Mouse (Mus musculus) testis, adult 2 months (tissue): ENCODE results near the gene Hnrnpab.

Experiments used
- CTCF ChIP-seq: fragments of 200-500 bp; IDR thresholded peaks from 2 replicates; pipeline ENCODE4 v1.5.1; 2012; ENCODE audit warnings: low read depth, mild to moderate bottlenecking, inconsistent platforms, low read length, moderate library complexity; ENCODE audit not compliant: control insufficient read depth, insufficient read depth, insufficient replicate concordance
- POLR2A ChIP-seq: fragments of 200-500 bp; IDR thresholded peaks from 2 replicates; pipeline ENCODE4 v1.6.1; 2012; ENCODE audit warnings: low read depth, mild to moderate bottlenecking, inconsistent platforms, low read length, moderate library complexity; ENCODE audit not compliant: control insufficient read depth

DNA sequence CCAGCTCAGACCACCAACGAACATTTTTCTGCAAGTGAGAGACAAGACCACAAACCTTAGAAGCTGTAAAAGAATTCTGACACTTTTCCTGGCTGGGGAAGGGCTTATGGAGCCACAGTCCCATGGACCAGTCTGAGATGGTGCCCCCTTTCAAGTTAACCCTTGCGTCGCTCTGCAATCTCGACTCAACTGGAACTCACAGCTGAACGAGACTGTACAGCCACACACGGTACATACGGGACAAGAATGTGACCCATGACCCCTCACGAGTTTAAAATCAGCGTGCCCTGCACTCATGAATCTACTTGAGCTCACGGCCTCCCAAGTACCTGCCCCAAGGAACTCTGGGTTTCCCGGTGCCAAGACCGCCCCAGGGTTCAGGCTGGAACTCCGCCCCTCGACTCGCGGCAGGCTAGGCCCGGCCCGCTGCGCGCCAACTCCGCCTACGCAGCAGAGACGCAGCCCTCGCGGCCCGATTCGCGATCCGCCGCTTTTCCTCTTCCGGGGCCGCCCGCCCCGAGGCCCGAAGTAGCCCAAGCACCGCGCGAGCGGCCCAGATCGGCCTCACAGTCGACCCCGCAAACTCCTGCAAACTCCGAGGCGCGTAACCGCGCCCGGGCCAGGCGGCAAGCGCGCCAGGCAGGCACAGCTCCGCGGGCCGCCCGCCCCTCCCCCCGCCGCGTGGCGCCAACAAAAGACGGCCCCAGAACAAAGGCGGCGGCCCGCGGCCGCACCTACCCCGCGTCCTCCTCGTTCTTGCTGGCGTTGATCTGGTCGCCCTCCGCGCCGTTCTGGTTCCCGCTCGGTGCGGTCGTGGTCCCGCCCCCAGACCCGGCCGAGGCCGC lies 823 bp downstream of the Hnrnpab start:
- no peak for TF ChIP-seq CTCF
- TF ChIP-seq POLR2A, result peak; percentile 71
